Mouse (Mus musculus) liver, adult 2 months (tissue): ENCODE measurements around the gene A2ml1.

ENCODE experiments used
- CTCF ChIP-seq: fragments of 200-500 bp; IDR thresholded peaks from 2 replicates; pipeline ENCODE4 v1.5.1; 2011; ENCODE audit warnings: low read depth, low read length, control low read depth
- POLR2A ChIP-seq: fragments of 200-500 bp; IDR thresholded peaks from 2 replicates; pipeline ENCODE4 v1.6.1; 2011; ENCODE audit warnings: low read length, control low read depth; ENCODE audit not compliant: insufficient read depth; ENCODE audit errors: extremely low read depth

- TF ChIP-seq POLR2A = no peak
- TF ChIP-seq CTCF = no peak
Observed at GRCm38 (mm10) chr6:128545402-128545801, 36.0 kb downstream of the A2ml1 start.
